In the genomic region with DNA sequence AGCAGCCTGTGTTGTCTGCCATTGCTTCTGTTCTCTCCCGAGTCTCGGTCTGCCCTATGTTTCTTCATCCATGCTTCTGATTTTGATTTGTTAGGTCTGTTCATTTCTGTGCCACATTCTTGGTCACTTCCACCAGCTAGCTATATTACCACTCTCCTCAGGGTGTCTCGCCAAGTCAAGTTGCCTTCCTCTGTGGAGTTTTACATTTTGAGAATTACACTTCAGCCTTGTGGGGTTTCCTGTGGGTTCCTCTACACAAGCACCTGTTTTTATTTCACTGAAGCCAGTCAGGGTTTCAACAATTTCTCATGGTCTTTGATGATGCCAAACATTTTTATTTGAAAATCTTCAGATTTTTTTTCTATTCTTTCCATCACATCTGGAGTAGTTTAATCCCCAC, we compare ENCODE assay signal across 27 mouse cellular contexts.
"Had no signal": no experiment of that assay in that cellular context is flagged by ENCODE, and none has a peak within 500 bp of the region (broad histone marks: within the 10 kb centered on the region; RNA-seq: fewer than 3 reads in every experiment).

No protein-coding gene starts in this region.

- H3K4me3 ChIP-seq: gastrocnemius, adult 2 months; heart, embryonic 13.5 days; heart, embryonic 15.5 days; hindbrain, embryonic 13.5 days; hindbrain, embryonic 15.5 days; kidney, embryonic 15.5 days; limb, embryonic 13.5 days; limb, embryonic 15.5 days; liver, embryonic 12.5 days had no signal

- H3K4me2 ChIP-seq: heart, embryonic 11.5 days; heart, embryonic 13.5 days; heart, embryonic 15.5 days; hindbrain, embryonic 13.5 days; hindbrain, embryonic 15.5 days; kidney, embryonic 15.5 days; limb, embryonic 13.5 days; limb, embryonic 15.5 days; liver, embryonic 12.5 days had no signal

- H3K9ac ChIP-seq: heart, embryonic 13.5 days; heart, embryonic 15.5 days; hindbrain, embryonic 13.5 days; hindbrain, embryonic 15.5 days; kidney, embryonic 15.5 days; limb, embryonic 13.5 days; limb, embryonic 15.5 days; liver, embryonic 12.5 days; liver, embryonic 14.5 days had no signal

- DNase-seq: gastrocnemius, adult 2 months; gastrocnemius, postnatal 10 days; gastrocnemius, postnatal 25 days; heart, adult 18-20 months; heart, postnatal 14 days; heart, postnatal 36 days; kidney, adult 11 months; kidney, adult 2 months; kidney, adult 9 months; kidney, postnatal 14 days; kidney, postnatal 36 days; layer of hippocampus, adult 9-11 months; layer of hippocampus, postnatal 36 days; left cerebral cortex, postnatal 4 days had no signal

- H3K36me3 ChIP-seq: heart, embryonic 13.5 days; heart, embryonic 15.5 days; hindbrain, embryonic 13.5 days; hindbrain, embryonic 15.5 days; kidney, embryonic 15.5 days; limb, embryonic 13.5 days; limb, embryonic 15.5 days; liver, embryonic 12.5 days had no signal

- H3K9me3 ChIP-seq: heart, embryonic 15.5 days; hindbrain, embryonic 15.5 days; limb, embryonic 15.5 days had no signal

- H3K27ac ChIP-seq: gastrocnemius, adult 2 months; heart, embryonic 13.5 days; heart, embryonic 15.5 days; hindbrain, embryonic 13.5 days; hindbrain, embryonic 15.5 days; hindbrain, postnatal 0 days; kidney, embryonic 15.5 days; kidney, postnatal 0 days; limb, embryonic 13.5 days; limb, embryonic 15.5 days; liver, embryonic 12.5 days; liver, embryonic 14.5 days had no signal

- ATAC-seq: hindbrain, postnatal 0 days; intestine, embryonic 16.5 days; liver, embryonic 12.5 days had no signal

- H3K27me3 ChIP-seq: heart, embryonic 15.5 days; hindbrain, embryonic 15.5 days; kidney, embryonic 15.5 days; limb, embryonic 15.5 days; liver, embryonic 12.5 days had no signal

- H3K4me1 ChIP-seq: heart, embryonic 13.5 days; heart, embryonic 15.5 days; hindbrain, embryonic 15.5 days; liver, embryonic 12.5 days had no signal
